Mouse (Mus musculus) spleen, postnatal 10 days (tissue): ENCODE measurements around the gene Srsf9.
A peak's percentile ranks its signal among the peaks of the same experiment; 100 is the strongest.
"Not testable (repeated sequence)": the region's sequence is repeated elsewhere in the genome, so short reads cannot be mapped to it uniquely, and the experiment has no call there.

Experiments used
- DNase-seq, 2 experiments: peaks; one replicate each; pipeline ENCODE4 v3.0.0; 2021 to 2022; ENCODE audit warnings: low spot score in 2 of 2

The Srsf9 gene

DNA sequence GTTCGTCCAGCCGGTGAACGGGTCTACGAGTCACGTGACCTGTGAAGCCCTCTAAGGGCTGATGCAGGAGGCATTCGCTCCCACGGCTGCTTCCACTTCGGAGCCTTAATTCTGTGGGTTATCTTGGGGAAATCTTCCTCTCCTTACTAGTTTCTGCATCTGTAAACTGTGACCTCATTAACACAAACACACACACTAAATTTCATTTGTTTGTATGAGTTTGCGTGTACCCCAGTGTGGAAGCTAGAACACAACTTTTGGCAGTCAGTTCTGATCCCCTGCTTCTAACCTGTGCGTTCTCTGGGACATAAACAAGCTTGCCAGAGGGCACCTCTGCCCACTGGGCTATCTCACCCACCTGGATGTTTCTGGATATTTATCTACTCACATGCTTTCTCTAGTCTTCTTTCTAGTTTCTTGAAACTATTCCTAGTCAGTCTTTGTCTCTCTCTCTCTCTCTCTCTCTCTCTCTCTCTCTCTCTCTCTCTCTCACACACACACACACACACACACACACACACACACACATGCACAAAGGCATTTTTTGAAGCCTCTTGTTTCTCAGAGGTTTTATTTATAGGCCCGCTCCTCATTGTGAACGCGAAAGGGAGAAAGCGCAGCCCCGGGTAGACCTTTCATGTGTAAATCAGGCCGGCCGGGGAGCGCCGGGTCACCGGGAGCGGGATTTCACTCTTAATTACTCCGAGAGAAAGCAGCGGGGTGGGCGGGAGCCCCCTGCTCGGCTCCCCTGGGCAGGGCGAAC is 46.6 kb downstream of the Srsf9 start:
- no peak for DNase-seq

DNA sequence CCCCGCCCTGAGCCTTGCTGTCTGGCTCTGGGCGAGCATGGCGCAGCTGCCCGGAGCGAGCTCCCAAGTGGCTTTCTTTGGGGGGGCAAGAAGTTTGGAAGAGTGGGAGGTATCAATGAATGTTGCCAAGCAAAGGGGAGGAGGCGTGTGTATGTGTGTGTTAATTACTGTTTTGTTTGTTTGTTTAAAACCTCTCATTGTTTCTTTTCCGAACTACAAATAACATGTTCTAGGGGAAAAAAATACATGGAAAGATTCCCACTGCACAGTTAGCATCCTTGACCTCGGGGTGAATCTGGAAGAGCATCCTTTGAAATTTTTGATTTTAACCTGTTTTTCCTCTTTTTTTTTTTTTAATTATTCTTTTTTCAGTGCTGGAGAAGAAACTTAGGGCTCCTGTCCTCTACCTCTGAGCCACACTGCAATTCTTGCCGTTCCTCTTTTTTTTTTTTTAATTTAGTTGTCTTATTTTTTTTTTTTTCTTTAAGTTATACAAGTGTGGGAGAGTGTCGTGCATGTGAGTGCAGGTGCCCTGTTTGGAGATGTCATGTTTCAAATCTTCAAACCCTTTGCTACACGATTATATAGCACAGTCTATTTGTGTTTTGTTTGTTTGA is 47.3 kb downstream of the Srsf9 start:
- DNase-seq, result no peak

DNA sequence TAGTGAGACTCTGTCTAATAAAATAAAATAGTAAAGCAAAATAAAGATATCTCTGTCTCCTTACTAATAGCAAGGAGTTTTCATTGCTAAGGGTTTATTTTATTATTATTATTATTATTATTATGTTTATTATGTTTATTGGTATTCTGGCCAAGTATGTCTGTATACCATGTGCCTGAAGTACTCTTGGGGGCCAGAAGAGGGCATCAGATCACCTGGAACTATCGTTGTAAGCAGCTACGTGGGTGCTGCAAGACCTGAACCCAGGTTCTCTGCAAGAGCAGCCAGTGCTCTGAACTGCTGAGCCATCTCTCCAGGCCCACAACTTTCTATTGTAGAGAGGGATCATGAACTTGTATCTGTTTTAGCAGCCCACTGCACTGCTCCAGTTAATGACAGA is 48.5 kb downstream of the Srsf9 start:
- DNase-seq, result peak in 1 of 2 experiments; percentile 29

DNA sequence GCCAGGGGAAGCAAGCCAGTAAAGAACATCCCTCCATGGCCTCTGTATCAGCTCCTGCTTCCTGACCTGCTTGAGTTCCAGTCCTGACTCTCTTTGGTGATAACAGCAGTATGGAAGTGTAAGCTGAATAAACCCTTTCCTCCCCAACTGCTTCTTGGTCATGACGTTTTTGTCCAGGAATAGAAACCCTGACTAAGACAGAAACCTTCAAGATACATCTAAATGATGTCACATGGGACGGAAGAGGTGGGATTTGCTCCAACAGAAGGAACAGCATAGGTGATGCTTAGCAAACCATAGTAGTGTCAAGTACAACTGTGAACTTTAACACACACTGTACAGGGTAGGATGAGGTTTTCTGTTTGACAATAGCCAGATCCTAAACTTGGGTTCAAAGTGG is 51.9 kb downstream of the Srsf9 start:
- DNase-seq, result not testable (repeated sequence)
